Mouse (Mus musculus) forebrain, postnatal 0 days (tissue): ENCODE data around the gene Zc3h7b. TPM values are rescaled to one million over a fixed set of nuclear protein-coding genes. Genes with fewer than 3 reads are reported as not detected.

Experiments
- ATAC-seq: fragments of 200-750 bp; cut with Nextera tagmentation; 2 replicates; pipeline ENCODE4 v1.8.0; 2017; ENCODE audit warnings: mild to moderate bottlenecking, moderate library complexity
- DNase-seq: peaks from one replicate; pipeline ENCODE4 v3.0.0-alpha.2; 2015
- H3K27ac ChIP-seq: fragments of 300-500 bp; sonication (generic); 2 replicates; pipeline ENCODE4 v1.5.1; 2014; ENCODE audit warnings: low read depth, mild to moderate bottlenecking, antibody characterized with exemption, low read length, moderate library complexity, mixed read lengths
- H3K27me3 ChIP-seq: fragments of 300-500 bp; sonication (generic); 2 replicates; pipeline ENCODE4 v1.6.1; 2014; ENCODE audit warnings: mild to moderate bottlenecking, low read length, mixed read lengths; ENCODE audit not compliant: insufficient read depth
- H3K36me3 ChIP-seq: fragments of 300-500 bp; sonication (generic); 2 replicates; pipeline ENCODE4 v1.6.1; 2014; ENCODE audit warnings: mild to moderate bottlenecking, moderate library complexity; ENCODE audit not compliant: insufficient read depth
- H3K4me1 ChIP-seq: fragments of 300-500 bp; sonication (generic); 2 replicates; pipeline ENCODE4 v1.6.1; 2014; ENCODE audit warnings: antibody characterized with exemption; ENCODE audit not compliant: insufficient read depth
- H3K4me2 ChIP-seq: fragments of 300-500 bp; sonication (generic); 2 replicates; pipeline ENCODE4 v1.6.1; 2014; ENCODE audit warnings: low read depth, mild to moderate bottlenecking, moderate library complexity
- H3K4me3 ChIP-seq: fragments of 300-500 bp; sonication (generic); 2 replicates; pipeline ENCODE4 v1.5.1; 2014; ENCODE audit warnings: low read depth, low read length, mixed read lengths
- H3K9ac ChIP-seq: fragments of 300-500 bp; sonication (generic); 2 replicates; pipeline ENCODE4 v1.6.1; 2014; ENCODE audit warnings: mild to moderate bottlenecking
- H3K9me3 ChIP-seq: fragments of 300-500 bp; sonication (generic); 2 replicates; pipeline ENCODE4 v1.6.1; 2016; ENCODE audit warnings: low read length
- CTCF ChIP-seq: sonication (generic); IDR thresholded peaks from 2 replicates; pipeline ENCODE4 v1.5.1; 2016; ENCODE audit warnings: antibody characterized with exemption, control low read depth, low read depth
- WGBS: fragments of 180-500 bp; shearing (Covaris S2); extraction: QIAGEN DNeasy Blood & Tissue Kit; methylation state at CpG from one replicate; pipeline ENCODE4 v1.1.7; 2014; 5-methylcytosine and 5-hydroxymethylcytosine counted together
- polyA plus RNA-seq: library from polyadenylated mRNA; unstranded; fragments of >200 nt; fragmentation: Nextera tagmentation; extraction: Ambion mirVana; gene quantifications from 2 replicates; pipeline ENCODE4 v1.2.1, GENCODE M21; 2015
- total RNA-seq: library from RNA; depleted of rRNA; stranded (reverse); fragments of >200 nt; gene quantifications from 2 replicates; pipeline ENCODE4 v1.2.3, GENCODE M21; 2014

Zc3h7b gene
- total and polyA plus RNA-seq, 2 experiments from 2014 or later: 41.3 to 131 TPM

DNA sequence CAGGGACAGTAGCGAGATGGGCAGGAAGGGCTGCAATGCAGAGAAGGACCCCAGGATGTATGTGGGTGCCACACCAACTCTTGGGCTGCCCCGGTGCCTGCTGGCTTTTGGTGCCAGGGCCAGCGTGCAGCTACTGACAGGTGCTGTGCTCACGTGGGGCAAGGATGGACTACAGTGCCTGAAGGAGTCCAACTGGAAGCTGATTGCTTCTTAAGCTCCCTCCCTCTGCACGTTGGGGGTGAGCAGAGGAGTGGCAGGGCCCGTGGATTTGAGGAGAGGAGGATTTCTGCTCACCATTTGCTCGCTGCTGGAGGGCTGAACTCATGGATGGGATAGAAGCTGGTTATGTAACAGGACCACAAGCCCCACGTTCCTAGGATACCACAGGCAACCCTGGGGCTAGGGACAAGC, 58.1 kb downstream of the Zc3h7b start:
- no peaks in the 10 kb centered on the region for H3K36me3 ChIP-seq
- no peaks in the 10 kb centered on the region for H3K27me3 ChIP-seq
- peak overlapping the region; percentile 47; the same call in 1 of the 2 replicates for H3K9ac ChIP-seq
- H3K27ac ChIP-seq: peak overlapping the region; percentile 66
- H3K4me1 ChIP-seq: peaks cover 12% of the 10 kb centered on the region
- ATAC-seq (peak; percentile 26), DNase-seq (no peak)
- peak overlapping the region; percentile 34 for H3K4me3 ChIP-seq
- WGBS: 4% methylated on average over 8 of the region's 8 CpGs
- H3K9me3 ChIP-seq: no peaks in the 10 kb centered on the region
- no peak for TF ChIP-seq CTCF
- H3K4me2 ChIP-seq: peak overlapping the region; percentile 71

- no peak for DNase-seq
- Histone ChIP-seq H3K9ac (no peak overlapping the region), H3K4me2 (peak overlapping the region; percentile 71; the same call in 1 of the 2 replicates), H3K4me1 (peaks cover 12% of the 10 kb centered on the region), H3K9me3 (no peaks in the 10 kb centered on the region), H3K27ac (no peak overlapping the region), H3K27me3 (no peaks in the 10 kb centered on the region), H3K36me3 (no peaks in the 10 kb centered on the region), H3K4me3 (no peak overlapping the region)
- no peak for ATAC-seq
- WGBS: 66% methylated on average over 4 of the region's 4 CpGs
- no peak for TF ChIP-seq CTCF
Measured at GRCm38 (mm10) chr15:81803425-81803951, 58.6 kb downstream of the Zc3h7b start.

DNA sequence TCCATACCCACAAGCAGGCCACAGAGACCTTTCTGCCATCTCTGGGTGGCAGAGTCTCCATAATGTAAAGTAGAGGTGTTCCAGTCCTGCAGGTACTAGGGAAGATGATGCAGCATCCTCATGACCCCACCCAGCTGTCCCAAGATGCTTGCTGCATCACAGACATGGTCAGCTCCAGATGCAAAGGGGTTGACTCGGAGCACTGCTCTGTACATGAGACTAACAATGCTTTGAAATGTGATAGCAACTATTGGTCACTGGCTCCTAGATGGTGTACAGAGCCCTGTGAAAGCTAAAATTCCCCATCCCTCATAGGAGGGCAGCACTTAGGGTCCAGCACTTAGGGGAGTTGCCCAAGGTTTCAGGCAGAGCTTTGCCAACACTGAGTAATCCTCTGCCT, 59.3 kb downstream of the Zc3h7b start:
- no peak overlapping the region for H3K4me3 ChIP-seq
- no peaks in the 10 kb centered on the region for H3K36me3 ChIP-seq
- peaks cover 12% of the 10 kb centered on the region for H3K4me1 ChIP-seq
- no peak overlapping the region for H3K9ac ChIP-seq
- TF ChIP-seq CTCF: no peak
- WGBS: 59% methylated on average over 1 of the region's 1 CpGs
- ATAC-seq (no peak), DNase-seq (no peak)
- H3K9me3 ChIP-seq: no peaks in the 10 kb centered on the region
- no peak overlapping the region for H3K27ac ChIP-seq
- no peaks in the 10 kb centered on the region for H3K27me3 ChIP-seq
- no peak overlapping the region for H3K4me2 ChIP-seq

DNA sequence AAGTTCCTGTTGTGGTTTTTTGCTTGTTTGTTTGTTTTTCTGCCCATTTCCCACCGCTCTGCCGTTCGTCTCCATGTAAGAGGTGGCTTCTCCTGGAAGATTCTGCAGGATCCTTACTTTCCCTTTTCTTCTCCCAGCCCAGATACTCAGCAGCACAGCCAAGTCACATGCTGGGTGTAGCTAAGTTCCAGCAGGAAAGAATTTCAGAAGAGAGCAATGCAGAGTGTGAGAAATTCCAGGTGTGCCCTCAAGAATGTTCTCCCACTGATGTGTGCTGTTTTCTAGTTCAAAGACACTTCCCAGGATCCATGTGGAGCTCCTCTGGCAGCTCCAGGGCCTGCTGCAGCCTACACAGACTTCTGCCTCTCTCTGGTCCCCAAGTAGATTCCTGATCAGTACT, 60.0 kb downstream of the Zc3h7b start:
- Histone ChIP-seq H3K9me3 (no peaks in the 10 kb centered on the region), H3K4me3 (no peak overlapping the region), H3K36me3 (no peaks in the 10 kb centered on the region), H3K4me1 (peaks cover 18% of the 10 kb centered on the region), H3K27me3 (no peaks in the 10 kb centered on the region), H3K4me2 (no peak overlapping the region), H3K27ac (no peak overlapping the region), H3K9ac (no peak overlapping the region)
- DNase-seq: no peak
- no peak for TF ChIP-seq CTCF
- WGBS: 81% methylated on average over 3 of the region's 3 CpGs
- ATAC-seq: no peak

DNA sequence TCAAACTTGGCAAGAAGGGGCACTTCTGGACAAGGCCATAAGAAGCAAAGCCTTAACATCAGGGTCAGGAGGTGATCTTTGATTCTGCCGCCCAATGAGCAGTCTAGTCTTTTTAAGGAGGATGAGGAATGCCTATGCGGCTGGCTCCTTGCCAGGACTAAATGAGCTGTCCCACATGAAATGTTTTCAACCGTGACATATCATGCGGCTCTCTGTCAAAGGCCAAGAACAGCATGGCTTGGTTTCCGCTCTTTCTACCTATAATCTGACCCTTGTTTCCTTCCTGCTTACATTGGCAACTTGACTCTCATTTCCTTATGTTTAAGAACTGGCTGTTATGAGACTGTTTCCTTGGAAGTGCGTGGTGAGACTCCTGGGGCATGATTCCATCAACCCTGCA, 60.8 kb downstream of the Zc3h7b start:
- DNase-seq (no peak), ATAC-seq (no peak)
- H3K4me2 ChIP-seq: no peak overlapping the region
- TF ChIP-seq CTCF: no peak
- no peak overlapping the region for H3K9ac ChIP-seq
- peaks cover 20% of the 10 kb centered on the region for H3K4me1 ChIP-seq
- 42% methylated on average over 6 of the region's 6 CpGs for WGBS
- no peaks in the 10 kb centered on the region for H3K27me3 ChIP-seq
- no peaks in the 10 kb centered on the region for H3K9me3 ChIP-seq
- H3K4me3 ChIP-seq: no peak overlapping the region
- no peaks in the 10 kb centered on the region for H3K36me3 ChIP-seq
- H3K27ac ChIP-seq: no peak overlapping the region

DNA sequence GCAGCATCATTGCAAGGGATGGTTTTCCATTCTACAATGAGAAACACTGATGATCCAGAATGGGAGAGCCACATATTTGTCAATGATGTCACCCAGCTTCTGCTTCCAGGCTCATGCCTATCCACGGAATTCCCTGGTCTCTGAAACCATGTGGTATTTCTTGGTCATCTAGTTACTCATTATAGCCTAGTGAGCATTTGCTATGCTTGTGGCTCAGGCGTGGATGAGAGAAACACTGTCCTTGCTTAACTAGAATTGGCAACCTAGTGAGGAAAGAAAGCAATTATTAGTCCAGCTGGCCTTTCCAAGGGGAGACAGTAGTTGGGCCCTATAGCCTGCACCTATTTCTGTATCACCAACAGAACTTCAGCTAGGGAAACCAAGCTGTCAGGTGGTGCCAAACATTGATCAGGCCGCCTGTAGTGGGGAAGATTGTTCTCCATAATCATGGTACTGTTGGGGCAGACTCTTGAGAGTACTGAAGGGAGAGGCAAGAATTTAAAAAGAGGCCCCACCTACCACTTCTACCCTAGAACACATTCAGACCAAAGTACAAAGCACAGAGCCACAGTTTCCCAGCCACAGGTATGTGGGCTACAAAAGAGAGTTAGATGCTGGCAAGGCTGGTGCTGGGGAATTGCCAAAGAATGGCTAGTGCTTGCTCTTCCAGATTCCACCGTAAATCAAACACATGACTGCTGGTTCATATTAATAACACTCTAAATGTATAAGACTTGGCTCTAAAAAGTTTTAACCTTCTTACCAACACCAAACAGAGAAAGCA, 62.0 kb downstream of the Zc3h7b start:
- peaks cover 20% of the 10 kb centered on the region for H3K4me1 ChIP-seq
- H3K9ac ChIP-seq: no peak overlapping the region
- H3K27ac ChIP-seq: no peak overlapping the region
- H3K36me3 ChIP-seq: no peaks in the 10 kb centered on the region
- H3K9me3 ChIP-seq: no peaks in the 10 kb centered on the region
- H3K4me3 ChIP-seq: no peak overlapping the region
- no peaks in the 10 kb centered on the region for H3K27me3 ChIP-seq
- WGBS: 79% methylated on average over 4 of the region's 4 CpGs
- no peak for DNase-seq
- no peak for ATAC-seq
- no peak for TF ChIP-seq CTCF
- H3K4me2 ChIP-seq: no peak overlapping the region

- WGBS: 82% methylated on average over 2 of the region's 2 CpGs
- Histone ChIP-seq H3K27me3 (no peaks in the 10 kb centered on the region), H3K4me1 (peaks cover 24% of the 10 kb centered on the region), H3K36me3 (no peaks in the 10 kb centered on the region), H3K9me3 (no peaks in the 10 kb centered on the region), H3K27ac (no peak overlapping the region), H3K4me3 (no peak overlapping the region), H3K9ac (no peak overlapping the region), H3K4me2 (no peak overlapping the region)
- DNase-seq (no peak), ATAC-seq (no peak)
- no peak for TF ChIP-seq CTCF
Measured at GRCm38 (mm10) chr15:81808799-81809198, 63.9 kb downstream of the Zc3h7b start.
